Mouse (Mus musculus): ENCODE data around the gene Slc38a8.

Slc38a8 gene

DNA sequence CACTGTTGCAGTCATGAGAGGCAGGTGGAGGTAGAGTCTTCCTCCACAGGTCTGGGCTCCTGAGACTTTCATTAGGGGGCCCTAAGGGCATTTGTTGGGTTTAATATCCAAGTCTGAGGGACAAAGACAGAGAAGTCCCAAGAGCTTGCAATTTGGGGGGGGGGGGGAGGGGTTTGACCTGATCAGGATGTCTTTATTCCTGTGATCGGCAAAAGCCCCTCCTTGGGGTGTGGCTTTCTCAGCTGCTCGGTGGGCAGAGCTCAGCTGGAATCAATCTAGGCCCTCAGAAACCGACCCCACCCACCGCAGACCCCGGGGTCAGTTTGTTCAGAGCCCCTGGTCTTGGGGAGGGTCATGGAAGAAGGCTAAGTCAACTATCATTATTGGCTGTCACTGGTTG lies at the start of gene Slc38a8:
Slc38a8 (minus strand) TSS at position 101 of the 400 bp plus-strand sequence.
- no peak for DNase-seq (ENCODE audit: low read depth in 2 of 2, low spot score in 2 of 2)

DNA sequence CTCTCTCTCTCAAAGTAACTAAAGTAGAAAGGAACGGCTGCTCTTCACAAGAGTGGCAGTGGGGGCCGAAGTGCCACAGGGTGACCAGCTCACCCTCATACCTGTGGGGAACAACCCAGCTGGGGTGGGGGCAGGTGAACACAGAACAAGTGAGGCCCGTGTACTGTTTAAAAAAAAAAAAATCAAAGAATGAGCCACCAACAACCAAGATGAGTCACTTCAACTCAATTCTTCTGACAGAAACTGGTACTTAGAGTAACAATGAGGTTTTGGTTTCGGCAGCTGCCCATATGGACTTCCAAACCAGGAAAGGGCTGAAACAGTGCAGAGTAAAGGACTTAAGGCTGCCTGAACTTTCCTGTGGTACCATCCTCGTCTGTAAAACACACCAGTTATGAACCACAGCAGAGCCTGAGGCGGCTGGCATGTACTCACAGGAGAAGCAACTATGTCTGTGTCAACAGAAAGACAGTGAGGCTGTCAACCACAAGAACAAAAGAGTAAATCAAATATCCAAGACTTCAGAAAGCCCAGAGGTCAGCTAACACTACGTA lies 47.1 kb upstream of the Slc38a8 start:
- no peak for DNase-seq (ENCODE audit: low read depth in 2 of 2, low spot score in 2 of 2)

DNA sequence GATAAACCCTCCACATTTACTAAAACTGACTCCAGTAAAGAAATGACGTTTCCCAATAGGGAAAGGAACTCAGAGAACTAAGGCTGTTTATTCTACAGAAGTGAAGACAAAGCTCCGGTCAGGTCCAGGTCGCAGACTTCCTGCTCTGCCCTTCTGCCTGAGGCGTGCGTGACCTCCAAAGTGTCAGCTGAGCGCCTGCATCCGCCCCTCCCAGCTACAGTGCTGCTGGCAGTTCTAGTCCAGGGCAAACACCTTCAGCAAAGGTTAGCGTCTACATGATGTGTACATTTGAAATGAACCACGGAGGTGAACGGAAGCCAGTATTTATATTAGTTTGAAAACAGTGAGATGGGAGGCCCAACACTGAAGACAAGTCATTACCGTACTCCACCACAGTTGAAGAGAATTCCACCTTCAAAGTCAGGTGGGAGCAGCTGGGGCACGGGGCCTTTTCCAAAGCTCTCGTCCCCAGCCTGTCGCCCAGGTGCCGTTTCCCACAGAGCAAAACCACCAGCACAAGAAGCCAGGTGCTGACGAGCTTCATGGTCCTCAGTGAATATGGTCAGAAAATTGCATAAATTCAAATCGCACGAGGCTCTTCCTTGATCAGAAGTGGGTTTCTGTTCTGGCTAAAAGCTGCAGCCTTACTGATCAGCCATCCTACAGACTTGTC lies 45.7 kb upstream of the Slc38a8 start:
- no peak for DNase-seq (ENCODE audit: low read depth in 2 of 2, low spot score in 2 of 2)

DNA sequence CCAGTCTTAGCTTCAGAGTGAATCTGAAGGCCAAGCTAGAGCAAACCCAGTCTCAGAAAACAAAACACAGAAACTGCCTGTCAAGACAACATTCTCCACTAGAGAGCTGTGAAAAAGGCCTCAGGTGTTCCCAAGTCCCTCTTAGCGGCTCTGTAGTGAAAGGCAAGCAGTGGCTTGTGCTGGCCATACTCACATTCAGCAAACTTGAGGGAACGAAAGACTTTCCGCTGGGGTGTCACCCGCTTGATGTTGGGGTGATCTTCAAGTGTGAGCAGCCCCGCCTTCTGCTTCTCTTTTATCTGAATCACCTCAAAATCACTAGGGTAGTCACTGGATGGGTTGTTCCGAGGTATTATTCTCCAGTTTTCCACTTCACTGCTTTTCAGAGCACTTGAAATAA lies 44.3 kb upstream of the Slc38a8 start:
- no peak for DNase-seq (ENCODE audit: low read depth in 2 of 2, low spot score in 2 of 2)

DNA sequence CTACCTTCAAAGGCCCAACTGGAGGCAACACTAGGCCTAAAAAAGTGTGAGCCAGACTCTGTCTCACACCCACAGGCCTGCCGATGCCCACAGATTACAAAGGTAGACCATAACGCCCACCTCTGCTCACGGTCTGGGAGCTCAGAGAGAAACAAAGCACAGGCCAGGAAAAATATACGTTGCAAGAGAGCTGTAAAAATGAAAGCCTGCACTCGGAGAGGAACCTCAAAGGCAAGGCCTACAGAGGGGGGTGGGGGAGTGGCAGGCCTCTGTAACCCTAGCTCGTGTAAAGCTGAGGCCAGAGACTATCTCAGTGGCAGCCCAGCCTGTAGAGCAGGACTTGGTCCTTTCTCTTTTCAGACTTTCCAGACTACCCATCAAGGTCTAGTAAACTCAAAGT lies 43.7 kb upstream of the Slc38a8 start:
- DNase-seq (ENCODE audit: low read depth in 2 of 2, low spot score in 2 of 2), result no peak

DNA sequence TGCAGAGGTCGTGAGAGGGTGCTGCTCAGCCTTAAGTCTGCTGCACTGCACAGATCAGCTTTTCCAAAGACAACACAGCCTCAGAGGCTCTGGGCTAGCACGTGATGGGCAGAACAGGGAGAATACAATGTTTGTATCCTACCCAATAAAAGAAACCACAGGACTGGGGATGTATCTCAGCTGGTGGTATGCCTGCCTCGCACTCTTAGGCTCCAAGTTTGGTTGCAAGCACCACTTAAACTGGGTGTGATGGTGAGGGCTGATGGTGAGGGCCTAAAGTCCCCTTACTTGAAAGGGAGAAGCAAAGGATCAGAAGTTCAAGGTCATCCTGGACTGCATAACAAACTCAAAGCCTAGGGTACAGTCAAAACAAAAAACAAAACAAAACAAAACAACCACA lies 43.1 kb upstream of the Slc38a8 start:
- DNase-seq (ENCODE audit: low read depth in 2 of 2, low spot score in 2 of 2), result no peak

DNA sequence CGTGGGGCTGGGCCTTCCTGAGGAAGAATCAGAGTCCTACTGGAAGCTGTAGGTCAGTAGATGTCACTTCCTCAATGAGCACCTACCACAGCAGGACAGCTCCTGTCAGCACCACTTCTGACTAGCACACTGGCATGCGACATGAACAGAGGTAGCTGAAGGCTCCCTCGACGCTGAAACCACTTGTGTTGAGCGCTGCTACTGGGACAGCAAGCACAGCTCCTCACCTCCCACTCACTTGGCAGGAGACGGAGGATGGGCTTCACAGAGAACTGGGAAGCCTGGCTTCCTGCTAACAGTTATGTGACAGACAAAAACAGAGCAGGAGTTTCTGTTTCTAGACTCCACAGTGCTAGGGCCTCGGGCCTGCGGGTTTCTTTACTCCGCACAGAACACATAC lies 30.5 kb upstream of the Slc38a8 start:
- DNase-seq (ENCODE audit: low read depth in 2 of 2, low spot score in 2 of 2), result no peak

DNA sequence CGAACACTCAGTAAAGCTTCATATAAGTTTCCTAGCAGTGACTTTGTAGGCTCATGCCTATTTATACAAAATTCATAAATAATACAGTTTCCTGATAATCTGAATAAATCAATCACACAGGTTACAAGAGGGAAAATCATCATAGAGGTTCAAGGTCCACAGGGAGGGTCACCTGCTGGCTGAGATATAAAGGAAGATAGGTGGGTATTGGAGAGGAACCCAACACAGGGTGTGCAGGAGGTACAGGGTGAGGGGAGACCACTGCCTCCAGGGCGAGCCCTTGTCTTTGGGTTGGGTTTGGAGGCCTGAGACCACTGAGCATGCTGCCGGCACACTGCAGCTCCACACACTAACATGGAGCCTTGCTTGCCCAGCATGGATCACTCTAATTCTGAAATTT lies 29.9 kb upstream of the Slc38a8 start:
- DNase-seq (ENCODE audit: low read depth in 2 of 2, low spot score in 2 of 2), result no peak

DNA sequence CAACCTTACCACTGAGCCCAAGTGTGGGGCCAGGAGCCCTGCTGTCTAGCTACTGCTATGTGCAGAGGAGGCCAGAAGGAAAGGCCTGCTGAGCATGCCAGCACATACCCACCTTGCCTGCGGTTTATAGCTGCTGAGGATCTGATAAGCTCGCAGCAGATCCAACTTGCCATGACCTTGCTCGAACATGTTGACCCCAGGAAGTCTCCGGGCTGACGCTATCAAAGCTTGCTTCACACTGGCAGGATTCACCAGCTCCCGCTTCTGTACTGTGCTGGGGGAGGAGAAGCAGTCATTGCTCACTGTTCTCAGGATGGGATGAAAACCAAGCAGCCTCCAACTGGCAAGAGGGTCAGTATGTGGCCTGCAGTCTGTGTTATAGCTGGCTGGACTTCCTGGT lies 29.4 kb upstream of the Slc38a8 start:
- DNase-seq (ENCODE audit: low read depth in 2 of 2, low spot score in 2 of 2), result no peak

DNA sequence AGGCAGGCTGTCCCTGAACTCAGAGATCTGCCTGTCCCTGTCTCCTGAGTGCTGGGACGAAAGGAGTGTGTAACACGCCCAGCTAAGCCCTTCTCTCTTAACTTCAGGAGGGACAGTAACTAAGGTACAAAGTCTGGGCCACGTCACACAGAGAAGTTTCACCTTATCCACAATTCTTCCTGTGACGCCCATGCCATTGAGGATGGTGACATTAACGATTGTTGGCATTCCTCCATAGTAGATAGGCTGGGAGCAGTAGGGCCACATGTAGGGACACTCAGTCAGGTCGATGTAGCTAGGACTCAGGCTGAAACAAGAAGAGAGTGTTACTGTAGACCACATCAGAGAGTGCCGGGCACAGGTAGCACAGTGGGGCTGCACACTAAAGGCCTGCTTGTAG lies 27.3 kb upstream of the Slc38a8 start:
- no peak for DNase-seq (ENCODE audit: low read depth in 2 of 2, low spot score in 2 of 2)

DNA sequence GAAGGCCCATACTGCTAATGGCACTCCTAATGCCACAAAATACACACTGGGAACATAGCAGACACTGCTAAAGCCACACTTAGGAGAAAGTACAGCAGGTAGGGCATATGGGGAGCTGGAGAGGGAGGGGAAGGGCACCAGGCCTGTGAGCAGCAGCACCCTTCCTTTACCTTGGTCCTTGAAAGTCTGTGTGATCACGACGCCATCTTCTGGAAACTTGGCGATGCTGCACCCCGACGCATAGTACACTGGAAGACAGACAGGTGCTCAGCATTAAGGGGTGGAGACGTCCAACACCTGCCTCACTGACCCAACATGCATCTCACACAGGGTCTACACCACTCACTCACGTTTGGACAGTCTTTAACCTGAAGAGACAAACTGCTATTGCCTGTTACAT lies 18.6 kb upstream of the Slc38a8 start:
- no peak for DNase-seq (ENCODE audit: low read depth in 2 of 2, low spot score in 2 of 2)

DNA sequence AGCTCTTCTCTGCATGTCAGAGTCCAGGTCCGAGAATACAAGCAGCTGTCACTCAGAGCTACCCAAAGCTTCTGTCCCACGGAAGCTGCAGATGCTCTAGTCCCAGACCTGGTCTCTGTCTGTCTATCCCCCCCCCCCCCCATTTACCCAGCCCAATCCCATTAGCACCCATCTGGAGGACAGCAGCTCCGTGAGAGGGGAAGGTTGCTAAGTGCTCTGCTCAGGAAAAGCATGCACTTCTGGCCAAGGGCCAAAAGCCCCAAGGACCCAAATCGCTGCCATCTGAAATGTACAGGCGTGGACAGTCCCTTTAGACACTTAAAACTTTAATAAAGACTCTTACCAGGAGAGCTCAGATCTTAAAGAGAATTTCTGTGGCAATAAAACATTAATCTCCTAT lies 15.2 kb upstream of the Slc38a8 start:
- no peak for DNase-seq (ENCODE audit: low read depth in 2 of 2, low spot score in 2 of 2)

DNA sequence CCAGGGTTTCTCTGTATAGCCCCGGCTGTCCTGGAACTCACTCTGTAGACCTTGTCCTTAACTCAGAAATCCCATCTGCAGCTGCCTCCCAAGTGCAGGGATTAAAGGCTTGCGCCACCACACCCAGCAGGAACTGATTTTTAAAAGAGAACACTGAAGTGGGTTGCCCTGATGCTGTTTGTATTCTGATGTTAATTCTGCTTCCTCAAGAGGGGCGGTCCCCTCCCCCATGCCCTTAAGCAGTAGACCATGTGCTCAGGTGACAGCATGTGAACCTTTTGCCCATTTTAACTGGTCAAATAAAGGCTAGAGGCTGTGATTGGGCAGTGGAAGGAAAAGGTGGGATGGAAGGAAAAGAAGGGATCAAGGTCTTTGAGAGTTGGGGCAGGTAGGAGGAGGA lies 14.3 kb upstream of the Slc38a8 start:
- no peak for DNase-seq (ENCODE audit: low read depth in 2 of 2, low spot score in 2 of 2)

DNA sequence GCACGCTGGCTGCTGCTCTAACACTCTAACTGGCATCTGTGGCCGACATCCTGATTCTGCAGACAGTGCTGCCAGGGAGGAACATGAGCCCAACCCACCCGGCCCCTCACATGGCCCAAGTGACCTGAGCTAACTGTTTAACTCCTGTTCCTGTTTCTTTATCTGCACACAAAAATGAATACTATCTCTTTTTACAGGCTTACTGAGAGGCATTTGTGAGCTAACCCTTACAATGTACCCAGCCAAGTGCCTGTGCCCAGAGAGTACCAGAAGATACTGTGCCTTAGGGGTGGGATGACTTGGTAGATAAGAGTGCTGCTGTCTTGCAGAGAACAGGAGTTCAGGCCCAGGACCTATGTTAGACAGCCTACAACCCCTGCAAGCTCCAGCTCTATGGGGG lies 13.4 kb upstream of the Slc38a8 start:
- DNase-seq (ENCODE audit: low read depth in 2 of 2, low spot score in 2 of 2), result no peak

DNA sequence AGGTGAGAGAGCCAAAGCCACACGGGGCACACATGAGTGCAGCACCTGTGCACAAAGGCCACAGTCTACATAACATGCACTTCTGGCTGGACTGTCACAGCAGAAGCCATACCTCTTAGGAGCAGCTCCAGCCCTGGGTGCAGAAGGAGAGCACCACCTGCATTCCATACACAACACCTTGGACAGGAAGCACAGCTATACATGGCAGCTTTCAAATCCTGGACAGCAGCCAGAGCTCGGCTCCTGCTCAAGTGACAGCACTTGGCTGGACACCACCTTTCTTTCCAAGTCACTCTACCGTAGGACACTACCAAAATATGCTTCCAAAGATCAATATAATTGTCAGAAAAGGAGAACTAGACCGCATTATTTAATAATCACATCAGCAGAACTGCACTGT lies 11.9 kb upstream of the Slc38a8 start:
- DNase-seq (ENCODE audit: low read depth in 2 of 2, low spot score in 2 of 2), result no peak

DNA sequence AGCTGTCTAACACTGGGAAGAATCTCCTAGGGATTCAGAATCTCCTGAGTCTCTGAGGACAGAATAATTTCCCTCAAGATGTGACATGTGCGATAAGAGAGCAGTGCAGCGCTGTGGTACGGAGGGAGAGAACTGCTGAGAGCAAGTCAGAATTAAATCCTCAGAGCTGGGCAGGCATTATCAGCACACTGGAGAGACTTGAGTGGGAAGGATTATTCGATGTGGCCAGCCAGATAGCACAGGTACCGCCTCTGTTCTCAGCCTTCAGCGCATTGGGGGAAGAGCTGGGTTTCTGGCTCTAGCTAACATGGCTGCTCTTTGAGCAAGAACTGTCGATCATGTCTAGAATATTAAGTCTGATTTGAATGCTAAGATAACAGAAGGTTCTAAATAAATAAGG lies 10.2 kb upstream of the Slc38a8 start:
- DNase-seq (ENCODE audit: low read depth in 2 of 2, low spot score in 2 of 2), result no peak

DNA sequence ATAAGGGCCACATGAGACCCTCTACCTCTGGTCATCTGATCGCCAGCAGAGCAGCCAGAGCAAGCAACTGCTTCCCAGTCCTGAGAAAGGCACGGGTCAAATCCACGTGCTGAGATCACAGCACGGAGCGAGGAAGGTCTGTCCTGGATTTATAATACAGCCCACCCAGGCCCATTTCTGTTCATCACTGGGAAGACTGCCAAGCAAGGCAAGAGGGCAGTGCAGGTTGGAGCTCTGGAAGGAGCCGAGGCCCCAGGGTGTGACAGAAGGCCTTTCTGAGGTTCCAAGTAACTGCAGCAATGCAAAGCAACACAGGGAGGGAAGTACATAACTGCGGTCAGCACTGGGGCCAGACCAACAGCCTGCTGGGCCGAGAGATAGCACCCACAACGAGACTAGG lies 9.0 kb upstream of the Slc38a8 start:
- no peak for DNase-seq (ENCODE audit: low read depth in 2 of 2, low spot score in 2 of 2)

DNA sequence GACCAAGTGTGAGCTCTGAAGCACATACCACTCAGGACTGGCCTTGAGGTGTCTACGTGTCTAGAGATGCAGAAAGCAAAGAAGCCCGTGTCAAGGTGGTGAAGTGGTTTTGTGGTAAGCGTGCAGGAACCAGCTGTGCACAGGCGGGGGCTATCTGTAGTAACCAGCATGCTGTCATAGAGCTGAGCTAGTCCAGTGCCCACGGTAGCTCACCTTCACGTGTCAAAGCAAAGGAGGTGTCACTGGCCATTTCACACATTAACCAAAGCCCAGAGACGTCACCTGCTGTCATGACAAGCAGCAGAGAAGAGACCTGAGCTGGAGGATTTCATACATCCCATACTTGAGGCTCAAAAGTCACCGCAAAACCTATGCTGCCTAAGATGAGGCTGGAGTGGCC lies 4.6 kb upstream of the Slc38a8 start:
- no peak for DNase-seq (ENCODE audit: low read depth in 2 of 2, low spot score in 2 of 2)

DNA sequence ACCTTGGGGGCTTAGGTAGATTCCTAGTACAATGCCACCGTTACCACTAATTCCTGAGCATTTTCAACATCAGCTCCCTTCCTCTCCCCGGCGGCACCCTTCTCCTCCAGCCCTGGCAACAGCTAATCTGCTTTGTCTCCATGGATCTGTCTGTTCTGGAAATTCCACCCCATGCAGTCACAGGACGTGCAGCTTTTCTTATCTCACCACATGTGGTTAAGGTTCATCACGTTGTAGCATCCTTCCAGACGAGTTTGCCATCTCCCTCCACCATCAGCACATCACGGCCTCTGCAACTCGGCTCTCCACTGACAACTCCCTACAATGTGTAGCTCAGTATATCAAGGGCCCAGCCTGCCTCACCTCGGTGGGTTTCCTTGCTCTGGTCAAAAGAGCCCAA lies 4.0 kb upstream of the Slc38a8 start:
- no peak for DNase-seq (ENCODE audit: low read depth in 2 of 2, low spot score in 2 of 2)

DNA sequence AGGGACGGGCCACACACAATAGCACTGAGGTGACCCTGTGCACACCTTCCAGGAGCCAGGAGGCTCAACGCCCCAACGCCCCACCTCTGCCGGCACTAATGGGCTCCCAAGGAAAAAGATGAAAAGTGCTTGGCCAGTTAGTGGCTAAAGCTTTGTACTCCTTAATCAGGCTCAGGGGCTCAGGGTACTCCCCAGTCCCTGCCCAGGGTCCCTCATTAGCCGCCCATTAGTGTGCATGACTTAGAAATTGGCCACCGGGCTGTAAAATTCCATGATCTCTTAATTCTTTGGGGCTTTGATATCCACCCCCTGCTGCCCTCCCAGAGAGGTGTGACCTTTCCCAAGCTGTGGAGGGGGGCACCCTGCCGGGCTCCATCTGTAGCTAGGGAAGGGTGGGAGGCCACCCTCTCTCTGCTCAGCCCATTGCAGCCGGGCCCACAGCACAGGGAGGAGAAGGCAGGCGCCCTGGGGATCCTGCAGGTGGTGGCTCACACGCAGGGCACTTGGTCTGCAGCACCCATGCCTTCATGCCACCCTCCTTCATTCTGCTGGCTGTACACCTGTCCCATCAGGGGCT lies 1.8 kb upstream of the Slc38a8 start:
- no peak for DNase-seq (ENCODE audit: low read depth in 2 of 2, low spot score in 2 of 2)

DNA sequence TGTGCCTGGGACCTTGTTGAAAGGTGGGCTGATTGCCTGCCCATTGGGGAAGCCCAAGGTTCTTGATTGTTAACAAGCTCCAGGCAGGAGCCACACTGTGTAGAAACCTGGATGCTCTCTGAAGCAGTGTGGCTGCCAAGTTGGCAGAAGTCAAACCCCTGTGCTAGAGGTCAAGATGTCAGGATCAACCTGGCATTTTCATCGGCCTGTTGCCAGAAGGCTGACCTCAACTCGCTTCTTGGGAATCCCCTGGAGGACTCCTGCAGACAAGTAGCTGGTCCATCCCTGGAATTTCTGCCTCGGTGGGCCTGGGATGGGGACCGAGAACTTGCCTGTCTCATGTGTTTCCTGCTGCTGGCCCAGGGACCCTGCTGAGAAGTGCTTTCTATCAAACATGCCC lies 613 bp upstream of the Slc38a8 start:
- no peak for DNase-seq (ENCODE audit: low read depth in 2 of 2, low spot score in 2 of 2)

DNA sequence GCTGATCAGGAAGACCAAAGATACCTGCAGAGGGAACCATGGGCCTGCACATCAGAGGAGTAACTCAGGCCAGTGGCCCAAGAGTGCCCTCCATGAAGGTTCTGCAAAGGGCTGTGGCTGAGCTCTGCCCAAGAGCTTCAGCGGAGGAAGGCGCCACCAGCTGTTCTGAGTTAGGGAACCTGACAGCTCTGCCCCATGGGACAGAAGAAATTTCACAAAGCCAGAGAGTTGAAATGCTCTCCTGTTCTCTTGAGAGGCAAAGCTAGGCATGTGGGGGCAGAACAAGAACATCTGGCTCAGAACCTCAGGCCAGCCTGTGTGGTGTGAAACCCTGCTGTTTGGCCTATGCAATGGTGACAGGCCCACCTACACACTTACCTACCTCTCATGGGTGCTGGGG lies 1.7 kb downstream of the Slc38a8 start:
- DNase-seq (ENCODE audit: low read depth in 2 of 2, low spot score in 2 of 2), result no peak

DNA sequence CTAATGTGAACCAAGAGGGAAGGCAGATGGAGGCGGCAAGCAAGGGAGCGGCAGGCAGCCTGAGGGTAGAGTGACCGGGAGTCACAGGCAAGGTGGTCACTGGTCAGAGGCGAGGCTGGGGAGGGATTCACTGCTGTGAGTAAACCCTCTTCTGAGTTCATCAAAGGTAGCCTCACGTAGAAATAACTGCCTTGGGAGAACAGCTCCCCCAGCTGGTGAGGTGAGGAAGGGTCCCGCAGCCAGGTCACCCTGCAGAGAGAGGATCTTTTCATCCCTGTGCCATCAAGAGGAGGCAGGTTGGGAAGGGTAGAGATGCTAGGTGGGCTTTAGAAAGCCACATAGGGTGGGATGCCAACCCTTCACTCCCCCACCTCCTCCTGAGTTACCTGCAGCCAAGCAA lies 4.7 kb downstream of the Slc38a8 start:
- DNase-seq (ENCODE audit: low read depth in 2 of 2, low spot score in 2 of 2), result peak; percentile 50 to 63

Measured in CD8-positive naive resting alpha-beta T cell, adult 2 months (primary cell).